Mouse (Mus musculus) urinary bladder, postnatal 36 days (tissue): ENCODE results near the gene Sema4c.

ENCODE experiments used
- DNase-seq, 2 experiments: peaks; one replicate each; pipeline ENCODE4 v3.0.0; 2022; ENCODE audit warnings: low spot score in 2 of 2, mixed read lengths in 1 of 2

Sema4c gene

GRCm38 (mm10) chr1:36558031-36558993 lies at the start of gene Sema4c:
Gene Sema4c (minus strand): TSS chr1:36558349.
- peak; percentile 76 to 78 for DNase-seq

DNA sequence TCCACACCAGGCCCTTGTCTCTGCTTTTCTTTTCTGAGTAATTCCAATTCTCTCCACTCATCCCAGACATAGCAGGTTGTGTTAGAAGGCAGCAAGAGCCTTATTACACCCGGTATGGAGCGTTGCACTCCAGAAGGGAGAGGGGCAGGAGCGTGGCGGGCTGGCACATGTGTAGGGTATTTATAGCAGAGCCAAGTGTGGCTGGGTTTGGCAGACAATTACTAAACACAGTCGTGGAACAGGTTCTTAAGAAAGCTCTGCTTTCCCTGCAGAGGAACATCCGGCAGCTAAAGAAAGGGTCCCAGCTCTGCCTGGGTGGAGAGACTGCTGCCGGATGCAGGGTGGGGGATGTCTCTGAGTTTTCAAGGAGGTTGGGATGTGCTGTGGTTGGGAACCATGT lies 48.8 kb upstream of the Sema4c start:
- DNase-seq = peak in 1 of 2 experiments; percentile 52

DNA sequence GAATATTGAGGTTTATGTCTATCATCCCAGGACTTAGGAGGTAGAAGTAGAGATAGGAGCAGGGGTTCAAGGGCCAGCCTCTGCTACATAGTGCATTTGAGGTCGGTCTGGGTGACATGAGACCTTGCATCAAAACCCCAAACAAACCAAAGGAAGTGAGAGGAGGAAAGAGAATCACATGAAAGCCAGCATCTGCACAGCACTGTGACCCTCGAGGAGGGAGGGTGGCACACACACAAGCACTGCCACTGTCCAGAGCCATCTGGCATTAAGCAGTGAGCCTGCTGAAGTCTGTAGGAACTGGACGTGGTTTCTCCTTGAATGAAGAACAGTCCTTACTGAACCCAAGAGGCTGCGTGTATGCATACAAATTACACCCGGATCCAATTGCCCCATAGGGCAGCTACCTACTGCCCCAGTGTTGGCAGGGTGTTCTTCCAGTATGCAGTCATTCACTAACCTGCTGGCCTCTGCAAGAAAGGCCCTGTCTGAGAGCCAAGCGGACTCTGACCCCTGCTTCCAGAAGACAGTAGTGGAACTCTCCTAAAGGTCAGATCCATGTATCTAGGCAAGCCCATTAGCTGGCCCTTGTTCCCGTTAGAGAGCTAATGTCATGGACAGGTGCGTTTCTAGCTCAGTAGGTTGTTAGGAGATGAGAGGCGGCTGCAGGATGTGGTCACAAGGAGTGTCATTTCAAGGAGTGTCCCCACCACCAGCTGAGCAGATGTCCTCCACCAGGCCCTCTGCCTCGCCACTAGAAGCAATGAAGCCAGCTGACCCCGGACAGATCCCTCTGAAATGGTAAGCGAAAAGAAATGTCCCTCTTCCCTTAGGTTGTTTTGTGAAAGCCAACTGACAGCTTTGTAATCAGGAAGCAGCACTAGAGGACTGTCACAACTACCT lies 46.4 kb upstream of the Sema4c start:
- DNase-seq = no peak

- DNase-seq = peak; percentile 61 to 75
Measured at GRCm38 (mm10) chr1:36603361-36603760, 45.2 kb upstream of the Sema4c start.

GRCm38 (mm10) chr1:36602271-36602670 lies 44.1 kb upstream of the Sema4c start:
- DNase-seq = peak; percentile 42 to 44

DNA sequence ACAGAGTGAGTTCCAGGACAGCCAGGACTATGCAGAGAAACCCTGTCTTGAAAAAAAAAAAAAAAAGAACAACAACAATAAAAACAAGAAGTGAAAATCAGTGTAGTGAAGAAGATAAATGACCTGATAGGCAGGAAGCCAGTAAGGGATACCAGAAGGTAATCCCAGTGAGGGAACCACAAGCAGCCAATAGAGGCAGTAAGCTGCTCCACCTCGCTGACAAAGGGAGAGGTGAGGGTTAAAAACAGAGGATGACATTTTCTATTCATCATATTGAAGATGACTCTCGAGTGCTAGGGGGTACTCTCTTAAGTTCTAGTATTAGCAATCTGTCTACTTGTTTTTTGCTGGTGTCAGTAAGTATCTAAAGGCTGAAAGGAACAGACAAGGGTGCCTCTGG lies 40.3 kb upstream of the Sema4c start:
- DNase-seq = no peak

DNA sequence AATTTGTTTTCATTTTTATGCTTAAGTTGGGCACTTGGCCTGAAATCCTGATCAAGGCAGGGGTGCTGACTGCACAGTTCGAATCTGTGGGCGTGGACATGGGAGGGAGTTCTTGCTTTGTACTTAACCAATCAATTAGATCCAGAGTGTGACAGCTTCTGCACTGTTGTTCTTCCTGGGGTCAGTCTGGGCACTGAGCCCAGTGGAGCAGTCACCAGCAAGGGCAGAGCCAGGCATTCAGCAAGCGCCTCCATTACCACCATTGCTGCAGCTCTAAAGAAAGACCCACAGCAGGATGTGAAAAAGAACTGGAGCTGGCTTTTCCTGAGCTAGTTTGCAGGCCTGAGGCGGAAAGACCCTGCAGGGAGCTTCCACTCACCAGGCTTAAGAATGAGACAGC lies 38.0 kb upstream of the Sema4c start:
- peak in 1 of 2 experiments; percentile 44 for DNase-seq

DNA sequence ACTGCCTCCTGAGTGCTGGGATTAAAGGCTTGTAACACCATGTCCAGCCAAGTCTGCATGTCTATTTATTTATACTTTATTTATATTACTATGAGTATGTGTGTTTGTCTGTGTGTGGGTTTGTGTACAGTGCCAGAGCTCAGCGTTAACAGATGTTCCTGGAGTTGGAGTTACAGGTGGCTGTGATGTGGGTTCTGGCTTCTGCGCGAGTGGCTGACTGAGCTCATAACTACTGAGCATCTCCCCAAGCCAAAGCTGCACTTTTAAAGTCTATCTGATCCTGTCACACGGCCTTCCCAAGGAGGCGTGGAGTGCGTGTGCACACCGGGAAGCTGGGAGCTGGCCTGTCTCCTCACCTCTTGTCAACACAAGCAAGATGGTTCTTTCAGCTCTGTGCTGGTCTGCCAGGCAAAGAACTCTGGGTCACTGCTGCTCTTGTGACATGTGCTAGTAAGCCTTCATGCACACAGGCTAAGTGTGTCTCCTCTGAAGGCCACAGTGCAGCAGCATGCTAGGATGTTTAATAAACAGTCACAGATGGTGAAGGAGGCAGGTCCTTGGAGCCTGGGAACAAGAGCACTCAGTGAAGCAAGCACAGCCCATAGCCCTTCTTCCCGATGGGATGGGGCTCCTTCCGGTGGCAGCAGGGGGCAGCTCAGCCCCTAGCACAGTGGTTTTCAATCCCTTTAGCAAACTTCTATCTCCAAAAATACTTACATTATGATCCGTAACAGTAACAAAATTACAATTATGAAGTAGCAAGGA lies 37.2 kb upstream of the Sema4c start:
- DNase-seq = no peak

GRCm38 (mm10) chr1:36593099-36593498 lies 35.0 kb upstream of the Sema4c start:
- no peak for DNase-seq

DNA sequence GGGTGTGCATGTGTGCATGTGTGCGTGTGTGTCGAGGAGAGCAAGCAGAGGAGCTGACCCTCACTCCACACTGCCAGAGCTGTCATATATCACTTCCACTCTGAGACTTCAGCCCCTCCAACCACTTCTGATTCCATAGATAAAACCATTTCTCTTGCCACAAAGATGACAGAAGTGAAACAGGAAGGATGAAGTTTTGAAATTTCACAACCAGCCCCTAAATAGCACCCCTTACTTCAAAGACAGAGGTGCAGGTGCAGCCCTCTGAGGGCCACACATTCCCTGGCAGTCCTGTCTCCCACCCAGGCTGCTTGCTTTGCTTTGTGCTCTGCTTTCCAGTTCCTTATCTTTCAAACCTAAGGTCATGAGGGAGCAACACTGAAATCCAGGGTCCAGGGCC lies 33.3 kb upstream of the Sema4c start:
- DNase-seq = no peak

DNA sequence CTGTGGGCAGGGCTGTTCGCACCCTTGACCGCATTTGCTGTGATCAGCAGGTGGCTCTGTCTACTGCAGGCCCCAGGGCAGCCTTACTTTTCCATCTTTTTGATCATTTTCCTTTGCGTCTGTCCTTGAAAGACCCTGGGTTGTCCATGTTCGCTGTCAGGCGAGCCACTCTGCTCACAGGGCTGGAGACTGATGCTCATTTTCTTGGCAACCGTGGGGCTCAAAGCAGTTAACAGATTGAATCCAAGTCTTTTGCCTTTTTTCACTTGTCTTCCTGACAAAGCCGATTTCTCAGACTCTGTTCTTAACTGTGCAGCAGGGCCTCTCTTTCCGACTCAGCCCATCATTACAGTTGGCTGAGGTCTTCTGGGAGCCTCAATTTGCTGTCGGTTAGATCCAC lies 32.5 kb upstream of the Sema4c start:
- DNase-seq = no peak

GRCm38 (mm10) chr1:36589486-36589885 lies 31.3 kb upstream of the Sema4c start:
- peak in 1 of 2 experiments; percentile 78 for DNase-seq

DNA sequence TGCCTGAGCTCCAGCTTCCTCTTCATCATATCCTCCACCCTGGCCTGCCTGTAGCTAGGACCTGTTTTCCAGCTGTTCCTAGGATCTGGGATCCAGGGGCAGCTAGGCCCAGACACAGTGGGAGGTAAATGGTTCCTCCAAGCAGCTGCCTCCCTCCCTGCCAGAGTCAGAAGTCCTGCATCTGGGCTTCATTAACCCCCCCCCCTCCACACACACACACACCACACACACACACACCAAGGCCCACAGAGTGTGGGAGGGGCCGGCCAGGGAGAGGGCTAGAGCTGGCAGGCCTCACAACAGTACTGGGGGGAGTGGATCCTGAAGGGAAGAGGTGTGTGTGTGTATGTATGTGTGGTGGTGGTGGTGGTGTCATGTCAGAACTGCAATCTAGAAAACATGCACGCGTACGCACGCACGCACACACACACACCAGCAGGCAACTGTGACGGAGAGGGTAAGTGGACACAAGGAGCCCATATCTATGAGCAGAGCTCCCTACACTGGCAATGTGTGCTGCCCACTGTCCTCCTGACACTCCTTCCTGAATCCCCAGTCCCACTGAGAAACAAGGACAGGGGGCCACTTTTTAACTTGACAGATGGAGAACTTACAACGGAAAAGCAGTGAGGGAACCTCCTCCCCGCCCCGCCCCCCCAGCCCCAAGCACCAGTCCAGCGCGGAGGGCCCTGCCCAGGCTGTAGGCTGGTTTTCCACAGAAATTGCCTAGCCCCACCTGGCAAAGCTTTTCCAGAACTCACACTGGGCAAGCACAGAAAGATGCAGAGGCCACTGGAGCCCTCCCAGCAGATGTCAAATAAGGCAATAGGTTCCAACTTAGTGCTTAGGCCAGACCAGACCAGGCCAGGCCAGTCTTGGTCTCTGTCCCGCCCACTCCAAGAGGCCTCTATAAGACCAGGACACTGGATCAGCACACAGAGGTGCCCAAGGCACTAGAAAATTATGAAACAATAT lies 30.6 kb upstream of the Sema4c start:
- DNase-seq = no peak

- no peak for DNase-seq
Measured at GRCm38 (mm10) chr1:36587860-36588259, 29.7 kb upstream of the Sema4c start.

GRCm38 (mm10) chr1:36586288-36586687 lies 28.1 kb upstream of the Sema4c start:
- no peak for DNase-seq

GRCm38 (mm10) chr1:36583408-36584116 lies 25.4 kb upstream of the Sema4c start:
- DNase-seq = no peak

- DNase-seq = no peak
Measured at GRCm38 (mm10) chr1:36582211-36582610, 24.1 kb upstream of the Sema4c start.

GRCm38 (mm10) chr1:36581260-36581659 lies 23.1 kb upstream of the Sema4c start:
- no peak for DNase-seq

DNA sequence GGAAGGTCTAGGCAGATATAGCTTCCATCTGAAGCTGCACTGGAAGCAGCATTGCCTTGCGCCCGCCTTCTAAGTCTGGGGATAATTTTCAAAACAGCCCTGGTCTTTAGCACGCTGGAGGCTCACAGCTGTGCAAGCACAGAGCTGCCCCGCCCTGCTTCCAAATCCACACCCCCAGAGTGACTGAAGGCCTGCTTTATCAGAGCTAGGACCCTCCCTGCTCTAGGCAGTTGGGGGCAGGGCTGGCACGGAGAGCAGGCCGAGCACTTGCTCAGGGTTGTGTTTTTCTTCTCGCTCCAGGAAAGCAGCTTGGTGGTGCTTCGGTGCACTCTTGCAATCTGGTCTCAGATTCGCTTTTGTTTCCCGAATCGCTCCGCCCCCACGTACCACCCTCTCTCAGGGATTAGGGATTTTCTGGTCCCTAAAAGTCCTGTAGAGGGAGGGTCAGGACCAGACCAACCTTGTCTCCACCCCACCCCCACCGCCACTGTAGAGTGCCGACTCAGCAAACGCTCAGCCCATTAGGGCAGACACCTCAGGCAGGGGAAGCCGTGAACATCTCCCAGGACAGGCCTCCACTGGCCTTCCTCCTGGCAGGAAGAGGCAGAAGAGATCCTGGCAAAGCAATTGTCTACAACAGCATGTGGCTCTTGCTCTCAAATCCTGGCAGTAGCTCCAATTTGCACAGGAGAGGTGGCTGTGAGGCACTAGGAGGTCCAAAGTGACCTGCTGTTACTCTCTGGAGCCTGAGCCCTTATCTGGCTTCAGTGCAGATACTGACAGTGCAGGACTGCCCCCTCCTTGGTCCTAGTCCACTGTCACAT lies 22.4 kb upstream of the Sema4c start:
- DNase-seq = peak; percentile 60 to 73
